Mouse (Mus musculus): ENCODE results near the gene Setdb1. TPM values are rescaled to one million over a fixed set of nuclear protein-coding genes. Genes with fewer than 3 reads are reported as not detected.

Gene Setdb1
- total and polyA plus RNA-seq, 3 experiments = 33.7 to 49.5 (median 43.2) TPM

- H3K79me2 ChIP-seq (replicated peaks; ENCODE audit: control insufficient read depth, extremely low read depth, insufficient read depth, poor library complexity, severe bottlenecking) = no peaks in the 10 kb centered on the region
- DNase-seq (ENCODE audit: extremely low read depth) = peak; percentile 42
- H3K4me3 ChIP-seq (replicated peaks in 1 of 3; ENCODE audit: low read depth in 2 of 3, low read length in 2 of 3, poor library complexity in 1 of 3) = no peak overlapping the region
- peak; percentile 74 for TF ChIP-seq SMC3 (IDR thresholded peaks at IDR 0.05; ENCODE audit: low read depth, low read length)
- TF ChIP-seq RAD21 (IDR thresholded peaks at IDR 0.05; ENCODE audit: low read depth, low read length) = peak; percentile 83
- TF ChIP-seq NRF1 (IDR thresholded peaks at IDR 0.05; ENCODE audit: low read depth, low read length) = no peak
- TF ChIP-seq CTCF (conservative IDR thresholded peaks at IDR 0.05 in 1 of 2, IDR thresholded peaks at IDR 0.05 in 1 of 2; ENCODE audit: low read depth in 2 of 2, low read length in 2 of 2) = peak; percentile 25 to 82; a peak in 2 of 4 replicates
- H3K27me3 ChIP-seq (replicated peaks) = no peaks in the 10 kb centered on the region
- in situ Hi-C loops (cut with MboI; ENCODE audit: low pct_ligation_motif_present, low pct_unique_long_range_greater_than_20kb, low sequenced_read_pairs) (loop anchor here (5.0 kb wide), 1 partner anchor 42 kb away; no protein-coding TSS in a partner anchor), dilution Hi-C loops (cut with MboI; ENCODE audit: extremely low pct_ligation_motif_present, extremely low pct_unique_long_range_greater_than_20kb, low sequenced_read_pairs) (no loop called here)
- H3K36me3 ChIP-seq (replicated peaks in 1 of 2; ENCODE audit: control insufficient read depth in 1 of 2, insufficient read depth in 1 of 2, low read length in 1 of 2) = no peaks in the 10 kb centered on the region
- no peaks in the 10 kb centered on the region for H3K4me1 ChIP-seq (ENCODE audit: control insufficient read depth in 1 of 2, insufficient read depth in 2 of 2)
- no peak overlapping the region for H3K9ac ChIP-seq (ENCODE audit: insufficient read depth, low read depth)
- H3K4me2 ChIP-seq (ENCODE audit: insufficient read depth, low read depth, poor library complexity, severe bottlenecking) = no peak overlapping the region
- no peak overlapping the region for H3K27ac ChIP-seq (ENCODE audit: insufficient read depth, low read depth)
- H3K9me3 ChIP-seq (replicated peaks; ENCODE audit: low read length) = peaks cover 4% of the 10 kb centered on the region
Observed at GRCm38 (mm10) chr3:95394385-95394784, 37.4 kb upstream of the Setdb1 start.

GRCm38 (mm10) chr3:95385401-95386075, 28.5 kb upstream of the Setdb1 start:
- H3K27ac ChIP-seq (ENCODE audit: insufficient read depth, low read depth) = no peak overlapping the region
- no peaks in the 10 kb centered on the region for H3K36me3 ChIP-seq (replicated peaks in 1 of 2; ENCODE audit: control insufficient read depth in 1 of 2, insufficient read depth in 1 of 2, low read length in 1 of 2)
- H3K27me3 ChIP-seq (replicated peaks) = no peaks in the 10 kb centered on the region
- no peak overlapping the region for H3K9ac ChIP-seq (ENCODE audit: insufficient read depth, low read depth)
- in situ Hi-C loops (cut with MboI; ENCODE audit: low pct_ligation_motif_present, low pct_unique_long_range_greater_than_20kb, low sequenced_read_pairs) = no loop called here
- H3K4me2 ChIP-seq (ENCODE audit: insufficient read depth, low read depth, poor library complexity, severe bottlenecking) = no peak overlapping the region
- no peak overlapping the region for H3K4me3 ChIP-seq (replicated peaks in 1 of 3; ENCODE audit: low read depth in 2 of 3, low read length in 2 of 3, poor library complexity in 1 of 3)
- DNase-seq (ENCODE audit: extremely low read depth) = peak; percentile 74
- dilution Hi-C loops (cut with MboI; ENCODE audit: extremely low pct_ligation_motif_present, extremely low pct_unique_long_range_greater_than_20kb, low sequenced_read_pairs) = no loop called here
- peaks cover 6 to 17% of the 10 kb centered on the region in 2 experiments for H3K4me1 ChIP-seq (ENCODE audit: control insufficient read depth in 1 of 2, insufficient read depth in 2 of 2)
- no peaks in the 10 kb centered on the region for H3K79me2 ChIP-seq (replicated peaks; ENCODE audit: control insufficient read depth, extremely low read depth, insufficient read depth, poor library complexity, severe bottlenecking)
- H3K9me3 ChIP-seq (replicated peaks; ENCODE audit: low read length) = no peaks in the 10 kb centered on the region
- TF ChIP-seq CHD1 (IDR thresholded peaks at IDR 0.05; ENCODE audit: low read depth, low read length) = no peak
- TF ChIP-seq MAZ (IDR thresholded peaks at IDR 0.05; ENCODE audit: low read depth, low read length) = 0 out of 2 replicates have a peak, but pooled peaks have one; percentile 28
- peak; percentile 91 for TF ChIP-seq JUND (conservative IDR thresholded peaks at IDR 0.05; ENCODE audit: low read depth, low read length)
- no peak for TF ChIP-seq GABPA (IDR thresholded peaks at IDR 0.05; ENCODE audit: insufficient replicate concordance, low read depth, low read length)
- TF ChIP-seq ZNF384 (IDR thresholded peaks at IDR 0.05; ENCODE audit: low read depth, low read length) = peak; percentile 77
- TF ChIP-seq BHLHE40 (IDR thresholded peaks at IDR 0.05; ENCODE audit: low read depth, low read length) = peak; percentile 99
- no peak for TF ChIP-seq HCFC1 (IDR thresholded peaks at IDR 0.05; ENCODE audit: low read depth, low read length)
- TF ChIP-seq MAX (IDR thresholded peaks at IDR 0.05; ENCODE audit: low read length) = peak; percentile 61; the same call in 1 of the 2 replicates
- no peak for TF ChIP-seq NELFE (IDR thresholded peaks at IDR 0.05; ENCODE audit: low read depth, low read length)
- TF ChIP-seq USF1 (IDR thresholded peaks at IDR 0.05; ENCODE audit: low read depth, low read length) = no peak
- TF ChIP-seq SIN3A (IDR thresholded peaks at IDR 0.05; ENCODE audit: low read length) = no peak
- no peak for TF ChIP-seq PAX5 (IDR thresholded peaks at IDR 0.05; ENCODE audit: low read length)
- peak; percentile 88 for TF ChIP-seq MAFK (IDR thresholded peaks at IDR 0.05; ENCODE audit: insufficient replicate concordance, low read length)
- no peak for TF ChIP-seq POLR2AphosphoS2 (IDR thresholded peaks at IDR 0.05; ENCODE audit: low read depth, low read length)
- no peak for TF ChIP-seq MXI1 (IDR thresholded peaks at IDR 0.05; ENCODE audit: low read depth, low read length)
- TF ChIP-seq ETS1 (conservative IDR thresholded peaks at IDR 0.05; ENCODE audit: low read depth, low read length) = peak; percentile 79
- no peak for TF ChIP-seq ELF1 (IDR thresholded peaks at IDR 0.05; ENCODE audit: low read depth, low read length)
- TF ChIP-seq RAD21 (IDR thresholded peaks at IDR 0.05; ENCODE audit: low read depth, low read length) = no peak
- TF ChIP-seq POLR2A (IDR thresholded peaks at IDR 0.05; ENCODE audit: low read depth, low read length) = no peak
- TF ChIP-seq SMC3 (IDR thresholded peaks at IDR 0.05; ENCODE audit: low read depth, low read length) = no peak
- no peak; the same call in 1 of the 2 replicates for TF ChIP-seq USF2 (conservative IDR thresholded peaks at IDR 0.05; ENCODE audit: low read depth, low read length)
- TF ChIP-seq E2F4 (IDR thresholded peaks at IDR 0.05; ENCODE audit: insufficient replicate concordance, low read depth, low read length) = no peak
- TF ChIP-seq NRF1 (IDR thresholded peaks at IDR 0.05; ENCODE audit: low read depth, low read length) = no peak
- no peak for TF ChIP-seq ZC3H11A (IDR thresholded peaks at IDR 0.05; ENCODE audit: low read depth, low read length)
- peak; percentile 87; the same call in 1 of the 2 replicates for TF ChIP-seq RCOR1 (conservative IDR thresholded peaks at IDR 0.05; ENCODE audit: low read depth, low read length)
- TF ChIP-seq EP300 (IDR thresholded peaks at IDR 0.05; ENCODE audit: low read length) = peak; percentile 89
- no peak for TF ChIP-seq TBP (conservative IDR thresholded peaks at IDR 0.05; ENCODE audit: low read depth, low read length)
- TF ChIP-seq TCF12 (IDR thresholded peaks at IDR 0.05; ENCODE audit: low read depth, low read length) = peak; percentile 83
- TF ChIP-seq CHD2 (IDR thresholded peaks at IDR 0.05; ENCODE audit: low read length) = peak; percentile 40; the same call in 1 of the 2 replicates
- no peak for TF ChIP-seq KAT2A (IDR thresholded peaks at IDR 0.05; ENCODE audit: insufficient replicate concordance, low read length)
- TF ChIP-seq JUN (IDR thresholded peaks at IDR 0.05; ENCODE audit: insufficient read depth, low read depth, low read length) = peak; percentile 58
